Mouse (Mus musculus): ENCODE results near the gene Dhodh. TPM values are rescaled to one million over a fixed set of nuclear protein-coding genes. Genes with fewer than 3 reads are reported as not detected.

Gene Dhodh
- polyA plus RNA-seq, 1 experiment from 2014 or later, result 54.9 TPM

- no peaks in the 10 kb centered on the region; the same call in 1 of the 2 replicates for H3K27me3 ChIP-seq
- H3K9me3 ChIP-seq, result no peaks in the 10 kb centered on the region
- peak overlapping the region; percentile 32; the same call in 1 of the 2 replicates for H3K27ac ChIP-seq
- no peak overlapping the region for H3K4me3 ChIP-seq (replicated peaks)
- no peak overlapping the region for H3K4me2 ChIP-seq
- H3K4me1 ChIP-seq (replicated peaks), result peaks cover 11% of the 10 kb centered on the region
- ATAC-seq (ENCODE audit: insufficient number of reproducible peaks, insufficient read depth, low FRiP score, low TSS enrichment, low read depth), result no peak
- H3K9ac ChIP-seq (replicated peaks), result no peak overlapping the region
- WGBS, result 74% methylated on average over 8 of the region's 8 CpGs
- peaks cover 25% of the 10 kb centered on the region for H3K36me3 ChIP-seq
Measured at GRCm38 (mm10) chr8:109542748-109543519, 65.5 kb downstream of the Dhodh start.

- ATAC-seq (ENCODE audit: insufficient number of reproducible peaks, insufficient read depth, low FRiP score, low TSS enrichment, low read depth), result no peak
- Histone ChIP-seq H3K27ac (peak overlapping the region; percentile 32; the same call in 1 of the 2 replicates), H3K27me3 (no peaks in the 10 kb centered on the region; the same call in 1 of the 2 replicates), H3K4me1 (replicated peaks) (peaks cover 11% of the 10 kb centered on the region), H3K36me3 (peaks cover 17% of the 10 kb centered on the region), H3K9ac (replicated peaks) (no peak overlapping the region), H3K9me3 (no peaks in the 10 kb centered on the region), H3K4me3 (replicated peaks) (no peak overlapping the region), H3K4me2 (no peak overlapping the region)
- 71% methylated on average over 5 of the region's 5 CpGs for WGBS
Measured at GRCm38 (mm10) chr8:109542165-109542564, 66.3 kb downstream of the Dhodh start.

Other genes starting within 250 kb of the Dhodh start
- gene Pmfbp1, start 114.6 kb downstream of the Dhodh start, polyA plus RNA-seq (2016; fragmentation: Nextera tagmentation; extraction: Ambion mirVana), result 0.14 and 0.15 TPM in 2 replicates
- gene Dhx38, start 42.8 kb downstream of the Dhodh start, polyA plus RNA-seq (2016; fragmentation: Nextera tagmentation; extraction: Ambion mirVana), result 35.9 and 37.3 TPM in 2 replicates
- gene Txnl4b, start 42.8 kb downstream of the Dhodh start, polyA plus RNA-seq (2016; fragmentation: Nextera tagmentation; extraction: Ambion mirVana), result 20.0 and 22.7 TPM in 2 replicates
- gene Hp, start 29.5 kb downstream of the Dhodh start, polyA plus RNA-seq (2016; fragmentation: Nextera tagmentation; extraction: Ambion mirVana), result 0.70 and 1.6 TPM in 2 replicates
- 0.04 and 0.14 TPM in 2 replicates for gene Pkd1l3, start 5.8 kb upstream of the Dhodh start, polyA plus RNA-seq (2016; fragmentation: Nextera tagmentation; extraction: Ambion mirVana)
- gene Ist1, start 84.6 kb upstream of the Dhodh start, polyA plus RNA-seq (2016; fragmentation: Nextera tagmentation; extraction: Ambion mirVana), result 162 and 164 TPM in 2 replicates
- gene Zfp821, start 96.9 kb upstream of the Dhodh start, polyA plus RNA-seq (2016; fragmentation: Nextera tagmentation; extraction: Ambion mirVana), result 53.8 and 54.2 TPM in 2 replicates
- 9.2 and 10.0 TPM in 2 replicates for gene Atxn1l, start 129.1 kb upstream of the Dhodh start, polyA plus RNA-seq (2016; fragmentation: Nextera tagmentation; extraction: Ambion mirVana)
- gene Ap1g1, start 169.9 kb upstream of the Dhodh start, polyA plus RNA-seq (2016; fragmentation: Nextera tagmentation; extraction: Ambion mirVana), result 51.6 and 56.1 TPM in 2 replicates